Mouse (Mus musculus): ENCODE data around the gene Nup43.

DNA sequence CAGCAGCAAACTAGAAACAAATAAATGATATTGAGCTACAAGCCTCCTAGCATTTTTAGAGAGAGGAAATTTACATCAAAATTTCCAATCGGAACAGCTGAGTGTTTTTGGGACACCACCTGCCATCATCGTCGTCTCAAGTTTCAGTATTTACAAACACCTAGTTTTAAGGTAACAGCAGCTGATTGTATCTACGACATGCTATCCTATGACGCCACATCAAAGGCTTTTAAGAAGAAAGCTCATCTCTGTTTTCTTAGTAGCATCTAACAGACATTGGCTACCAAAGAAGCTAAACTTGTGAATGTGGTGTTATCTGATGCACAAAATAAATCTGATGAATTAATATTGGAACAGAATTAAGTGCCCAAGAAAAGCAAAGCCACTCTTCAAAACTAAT is 37.0 kb upstream of the Nup43 start:
- TF ChIP-seq CTCF (IDR thresholded peaks at IDR 0.05) (no peak), EP300 (IDR thresholded peaks at IDR 0.05) (no peak)

Data from lung, postnatal 0 days (tissue).